Mouse (Mus musculus) thymus, postnatal 14 days (tissue): Measurements from ENCODE around the gene Tubal3.

ENCODE experiments used
- DNase-seq: peaks from one replicate; pipeline ENCODE4 v3.0.0; 2021

Tubal3 gene

GRCm38 (mm10) chr13:3925632-3926031 lies 7.6 kb downstream of the Tubal3 start:
- DNase-seq: no peak

GRCm38 (mm10) chr13:3926046-3926445 lies 8.0 kb downstream of the Tubal3 start:
- DNase-seq: no peak

GRCm38 (mm10) chr13:3944699-3945098 lies 26.6 kb downstream of the Tubal3 start:
- DNase-seq: no peak

GRCm38 (mm10) chr13:3945249-3945648 lies 27.2 kb downstream of the Tubal3 start, which contains the start of gene Ucn3:
Gene Ucn3 (minus strand): TSS chr13:3945349.
- no peak for DNase-seq

- DNase-seq: no peak
These were observed 29.2 kb downstream of the Tubal3 start for GRCm38 (mm10) chr13:3947267-3947666.

GRCm38 (mm10) chr13:3949477-3949876 lies 31.4 kb downstream of the Tubal3 start:
- no peak for DNase-seq

- DNase-seq: no peak
These were observed 33.3 kb downstream of the Tubal3 start for GRCm38 (mm10) chr13:3951198-3951914.

GRCm38 (mm10) chr13:3968849-3969248 lies 50.8 kb downstream of the Tubal3 start:
- no peak for DNase-seq
